Mouse (Mus musculus): ENCODE results near the gene Hpn. TPM values are rescaled to one million over a fixed set of nuclear protein-coding genes. Genes with fewer than 3 reads are reported as not detected.
A peak's percentile ranks its signal among the peaks of the same experiment; 100 is the strongest.

Hpn gene
- polyA plus RNA-seq, 1 experiment, result 9.4 TPM

DNA sequence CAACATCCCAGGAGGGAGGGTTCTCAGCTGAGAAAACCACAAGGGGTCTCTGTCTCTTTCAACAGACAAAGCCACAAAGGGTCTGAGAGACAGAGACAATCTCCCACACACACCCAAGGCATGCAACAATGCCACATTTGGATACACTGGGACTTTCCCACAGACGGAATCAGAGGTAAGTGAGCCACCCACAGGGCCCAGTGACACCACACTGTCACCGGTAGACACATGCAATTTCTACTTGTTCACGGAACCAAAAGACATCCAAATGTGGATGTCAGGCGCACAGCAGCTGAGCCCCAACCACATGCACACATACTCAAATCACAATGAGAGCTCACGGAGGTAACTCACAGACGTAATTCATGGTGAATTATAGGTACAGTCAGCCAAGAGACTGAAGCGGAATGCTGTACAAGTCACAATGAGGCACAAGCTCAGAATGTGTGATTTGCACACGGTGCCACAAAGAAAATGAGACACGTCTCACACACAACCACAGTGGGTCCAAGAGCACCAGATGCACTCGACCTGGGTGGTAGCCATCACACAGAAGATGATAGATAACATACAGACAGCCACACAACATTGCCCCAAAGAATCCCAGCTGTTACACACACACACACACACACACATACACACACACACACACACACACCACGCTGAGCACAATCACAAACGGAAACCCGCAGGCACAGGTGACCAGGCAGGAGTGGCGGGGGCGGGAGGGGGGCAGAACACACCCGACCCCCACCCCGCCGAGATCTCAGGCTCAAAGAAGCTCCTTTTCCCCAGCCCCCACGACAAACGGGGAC lies 34.9 kb upstream of the Hpn start:
- 0 out of 2 replicates have a peak overlapping the region, but pooled peaks have one; percentile 31 for H3K27ac ChIP-seq (ENCODE audit: insufficient read depth, low read length)
- TF ChIP-seq CTCF (IDR thresholded peaks at IDR 0.05; ENCODE audit: borderline replicate concordance, insufficient read depth, low read depth, low read length), result no peak
- 0 out of 2 replicates have a peak, but pooled peaks have one; percentile 9 for TF ChIP-seq POLR2A (IDR thresholded peaks at IDR 0.05; ENCODE audit: borderline replicate concordance, insufficient read depth, low read length)
- H3K4me3 ChIP-seq (replicated peaks; ENCODE audit: insufficient read depth, low read depth, low read length), result peak overlapping the region; percentile 63
- DNase-seq, result peak; percentile 36 to 37
- no peaks in the 10 kb centered on the region for H3K27me3 ChIP-seq (ENCODE audit: control insufficient read depth, insufficient read depth, low read length)
- WGBS, result under 1% methylated on average over 20 of the region's 20 CpGs
- H3K4me1 ChIP-seq (ENCODE audit: control insufficient read depth, insufficient read depth, low read length), result peaks cover 6% of the 10 kb centered on the region

DNA sequence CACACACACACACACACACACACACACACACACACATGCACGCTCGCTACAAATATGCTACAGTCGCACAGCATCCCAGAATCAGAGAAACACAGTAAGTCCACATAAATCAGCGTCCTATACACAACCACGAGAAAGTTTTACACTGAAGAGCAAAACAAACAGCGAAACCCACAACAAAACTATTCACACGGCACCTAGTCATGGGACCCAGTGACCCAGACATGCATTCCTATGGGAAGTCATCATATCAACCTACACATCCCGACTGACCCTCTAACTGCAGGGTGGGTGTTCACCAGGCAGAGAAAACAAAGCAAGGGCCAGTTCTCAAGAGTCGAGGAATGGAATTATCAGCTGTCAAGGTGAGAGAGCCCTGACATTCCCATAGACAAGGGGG lies 34.2 kb upstream of the Hpn start:
- no peak for DNase-seq
- TF ChIP-seq CTCF (IDR thresholded peaks at IDR 0.05; ENCODE audit: borderline replicate concordance, insufficient read depth, low read depth, low read length), result no peak
- Histone ChIP-seq H3K27ac (ENCODE audit: insufficient read depth, low read length) (peak overlapping the region; percentile 31; the same call in 1 of the 2 replicates), H3K27me3 (ENCODE audit: control insufficient read depth, insufficient read depth, low read length) (no peaks in the 10 kb centered on the region), H3K4me1 (ENCODE audit: control insufficient read depth, insufficient read depth, low read length) (peaks cover 6% of the 10 kb centered on the region), H3K4me3 (replicated peaks; ENCODE audit: insufficient read depth, low read depth, low read length) (peak overlapping the region; percentile 63)
- WGBS, result 12% methylated on average over 9 of the region's 9 CpGs

DNA sequence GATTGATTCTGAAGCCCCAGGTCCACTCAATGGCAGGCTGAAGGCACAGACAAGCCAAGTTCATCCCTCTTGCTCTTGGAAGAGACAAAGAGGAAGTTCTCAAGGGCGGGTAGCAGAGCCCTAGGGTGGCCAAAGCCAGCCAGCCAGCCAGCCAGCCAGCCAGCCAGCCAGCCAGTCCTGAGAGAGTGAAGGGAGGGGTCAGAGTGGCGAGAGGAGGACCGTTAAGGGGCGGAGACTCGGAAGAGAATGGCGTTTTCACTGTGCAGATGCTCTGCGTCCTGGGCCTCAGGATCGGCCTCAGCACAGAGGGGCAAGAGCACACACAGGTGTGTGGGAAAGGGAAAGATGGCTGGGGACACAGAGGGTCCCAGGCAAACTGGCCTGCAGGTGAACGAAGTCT lies 33.7 kb upstream of the Hpn start:
- H3K27me3 ChIP-seq (ENCODE audit: control insufficient read depth, insufficient read depth, low read length), result no peaks in the 10 kb centered on the region
- H3K4me1 ChIP-seq (ENCODE audit: control insufficient read depth, insufficient read depth, low read length), result peaks cover 6% of the 10 kb centered on the region
- peak overlapping the region; percentile 56 for H3K4me3 ChIP-seq (replicated peaks; ENCODE audit: insufficient read depth, low read depth, low read length)
- H3K27ac ChIP-seq (ENCODE audit: insufficient read depth, low read length), result peak overlapping the region; percentile 31; the same call in 1 of the 2 replicates
- WGBS, result 2% methylated on average over 9 of the region's 9 CpGs
- TF ChIP-seq CTCF (IDR thresholded peaks at IDR 0.05; ENCODE audit: borderline replicate concordance, insufficient read depth, low read depth, low read length) (no peak), POLR2A (IDR thresholded peaks at IDR 0.05; ENCODE audit: borderline replicate concordance, insufficient read depth, low read length) (0 out of 2 replicates have a peak, but pooled peaks have one; percentile 17)
- DNase-seq, result peak; percentile 62 to 71

DNA sequence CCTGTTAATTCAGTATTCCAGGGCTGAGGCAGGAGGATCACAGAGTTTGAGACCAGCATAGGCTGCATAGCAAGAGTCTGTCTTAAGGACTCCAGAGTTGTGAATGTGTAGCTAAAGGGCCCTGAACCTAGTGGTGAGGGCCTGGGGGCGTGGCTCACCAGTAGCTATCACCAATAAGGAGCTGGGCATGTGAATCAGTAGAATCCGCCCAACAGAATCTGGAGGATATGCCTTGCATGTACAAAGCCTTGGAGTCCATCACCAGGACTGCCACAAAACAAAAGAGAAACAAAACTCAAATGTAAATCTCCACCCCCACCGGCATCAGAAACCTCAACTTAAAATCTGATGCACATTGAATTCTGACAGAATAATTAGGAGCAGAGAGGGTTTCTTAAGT lies 33.0 kb upstream of the Hpn start:
- WGBS, result 51% methylated on average over 3 of the region's 3 CpGs
- no peak for DNase-seq
- Histone ChIP-seq H3K27me3 (ENCODE audit: control insufficient read depth, insufficient read depth, low read length) (no peaks in the 10 kb centered on the region), H3K27ac (ENCODE audit: insufficient read depth, low read length) (no peak overlapping the region), H3K4me3 (replicated peaks; ENCODE audit: insufficient read depth, low read depth, low read length) (no peak overlapping the region), H3K4me1 (ENCODE audit: control insufficient read depth, insufficient read depth, low read length) (peaks cover 6% of the 10 kb centered on the region)
- TF ChIP-seq POLR2A (IDR thresholded peaks at IDR 0.05; ENCODE audit: borderline replicate concordance, insufficient read depth, low read length) (no peak), CTCF (IDR thresholded peaks at IDR 0.05; ENCODE audit: borderline replicate concordance, insufficient read depth, low read depth, low read length) (no peak)

DNA sequence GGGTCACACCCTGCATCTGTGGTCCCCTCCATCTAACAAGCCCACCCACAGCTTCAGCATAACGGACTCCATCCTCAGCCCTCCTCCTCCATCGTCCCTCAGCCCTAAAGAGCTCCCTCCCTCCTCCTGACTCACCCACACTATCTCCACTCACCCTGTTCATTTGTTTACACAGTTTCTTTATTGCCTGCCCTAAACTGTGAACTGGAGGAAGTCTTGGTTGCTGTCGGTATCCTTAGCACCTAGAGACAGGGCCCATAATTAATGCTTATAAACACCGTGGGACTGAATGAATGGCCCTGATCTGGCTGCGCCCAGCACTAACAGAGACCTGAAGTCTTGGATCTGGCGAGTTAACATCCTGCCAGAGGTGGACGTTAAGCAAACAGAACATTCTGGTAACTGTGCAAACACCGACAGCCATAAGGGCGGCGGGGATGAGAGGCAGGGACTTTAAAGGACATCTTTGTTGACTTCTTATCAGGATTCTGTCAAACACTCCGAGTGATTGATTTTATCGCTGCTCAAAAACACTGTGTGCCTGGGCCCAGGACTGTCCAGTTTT lies 30.6 kb upstream of the Hpn start:
- Histone ChIP-seq H3K27ac (ENCODE audit: insufficient read depth, low read length) (no peak overlapping the region), H3K4me1 (ENCODE audit: control insufficient read depth, insufficient read depth, low read length) (no peaks in the 10 kb centered on the region; the same call in 1 of the 2 replicates), H3K27me3 (ENCODE audit: control insufficient read depth, insufficient read depth, low read length) (no peaks in the 10 kb centered on the region), H3K4me3 (replicated peaks; ENCODE audit: insufficient read depth, low read depth, low read length) (no peak overlapping the region)
- TF ChIP-seq CTCF (IDR thresholded peaks at IDR 0.05; ENCODE audit: borderline replicate concordance, insufficient read depth, low read depth, low read length) (no peak), POLR2A (IDR thresholded peaks at IDR 0.05; ENCODE audit: borderline replicate concordance, insufficient read depth, low read length) (no peak)
- DNase-seq, result no peak
- 88% methylated on average over 12 of the region's 12 CpGs for WGBS

DNA sequence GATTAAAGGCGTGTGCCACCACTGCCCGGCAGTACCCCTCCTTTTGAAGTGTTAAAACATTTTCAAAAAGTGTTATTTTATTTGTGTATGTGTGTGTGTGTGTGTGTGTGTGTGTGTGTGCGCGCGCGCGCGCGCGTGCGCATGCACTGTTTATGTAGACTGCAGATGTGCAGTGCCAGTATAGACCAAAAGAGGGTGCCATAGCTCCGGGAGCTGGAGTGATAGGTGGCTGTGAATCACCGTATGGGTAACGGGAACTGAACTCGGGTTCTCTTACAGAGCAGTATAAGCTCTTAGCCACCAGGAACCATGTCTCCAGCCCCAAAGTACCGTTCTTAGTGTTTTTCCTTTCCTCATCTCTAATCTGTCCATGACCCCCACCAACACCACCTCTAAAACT lies 29.8 kb upstream of the Hpn start:
- 95% methylated on average over 16 of the region's 16 CpGs for WGBS
- no peak for DNase-seq
- Histone ChIP-seq H3K27ac (ENCODE audit: insufficient read depth, low read length) (no peak overlapping the region), H3K4me3 (replicated peaks; ENCODE audit: insufficient read depth, low read depth, low read length) (no peak overlapping the region), H3K4me1 (ENCODE audit: control insufficient read depth, insufficient read depth, low read length) (no peaks in the 10 kb centered on the region; the same call in 1 of the 2 replicates), H3K27me3 (ENCODE audit: control insufficient read depth, insufficient read depth, low read length) (no peaks in the 10 kb centered on the region)
- TF ChIP-seq CTCF (IDR thresholded peaks at IDR 0.05; ENCODE audit: borderline replicate concordance, insufficient read depth, low read depth, low read length), result no peak
- no peak for TF ChIP-seq POLR2A (IDR thresholded peaks at IDR 0.05; ENCODE audit: borderline replicate concordance, insufficient read depth, low read length)

DNA sequence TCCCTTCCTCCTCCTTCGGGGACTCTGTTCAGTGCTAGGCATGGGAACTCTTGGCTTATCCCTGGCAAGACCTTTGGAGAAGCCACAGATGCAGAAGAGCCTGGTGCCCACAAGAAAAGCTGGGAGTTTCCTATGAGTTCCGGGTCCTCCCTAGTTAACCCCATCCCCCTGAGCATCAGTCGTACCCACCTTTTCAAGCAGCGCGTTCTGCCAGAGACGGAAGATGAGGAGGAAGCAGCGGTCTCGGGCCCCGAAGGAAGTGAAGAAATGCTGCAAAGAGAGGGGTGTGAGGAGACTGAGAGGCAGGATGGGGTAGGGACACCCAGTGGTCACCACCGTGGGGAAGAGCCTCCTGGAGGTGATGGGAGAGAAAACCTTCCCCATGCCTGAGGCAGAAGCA lies 25.9 kb upstream of the Hpn start:
- Histone ChIP-seq H3K4me3 (replicated peaks; ENCODE audit: insufficient read depth, low read depth, low read length) (no peak overlapping the region), H3K27me3 (ENCODE audit: control insufficient read depth, insufficient read depth, low read length) (no peaks in the 10 kb centered on the region), H3K27ac (ENCODE audit: insufficient read depth, low read length) (no peak overlapping the region), H3K4me1 (ENCODE audit: control insufficient read depth, insufficient read depth, low read length) (no peaks in the 10 kb centered on the region)
- WGBS, result 91% methylated on average over 10 of the region's 10 CpGs
- TF ChIP-seq POLR2A (IDR thresholded peaks at IDR 0.05; ENCODE audit: borderline replicate concordance, insufficient read depth, low read length) (no peak), CTCF (IDR thresholded peaks at IDR 0.05; ENCODE audit: borderline replicate concordance, insufficient read depth, low read depth, low read length) (no peak)
- no peak for DNase-seq

DNA sequence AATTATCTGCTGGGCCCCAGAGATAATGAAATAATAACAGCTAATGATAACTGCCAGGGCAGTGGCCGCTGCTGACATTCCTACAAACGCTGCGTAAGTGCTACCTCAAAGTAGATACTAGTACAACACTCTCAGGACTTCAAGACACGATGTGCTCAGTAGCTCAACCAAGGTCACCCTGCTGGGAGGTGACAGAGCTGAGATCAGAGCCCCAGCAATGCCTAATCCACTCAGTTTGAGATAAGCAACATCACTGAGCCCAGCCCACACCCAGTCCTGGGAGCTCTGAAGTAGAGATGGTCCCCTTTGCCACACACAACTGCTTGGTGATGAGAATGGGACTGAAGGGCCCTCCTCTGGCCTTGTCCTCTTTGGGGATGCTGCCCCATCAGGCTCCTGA lies 25.2 kb upstream of the Hpn start:
- WGBS, result 90% methylated on average over 4 of the region's 4 CpGs

More for the DNA sequence above, 25.2 kb upstream of the Hpn start:
- H3K4me3 ChIP-seq (replicated peaks; ENCODE audit: insufficient read depth, low read depth, low read length), result no peak overlapping the region
- H3K4me1 ChIP-seq (ENCODE audit: control insufficient read depth, insufficient read depth, low read length), result no peaks in the 10 kb centered on the region
- H3K27me3 ChIP-seq (ENCODE audit: control insufficient read depth, insufficient read depth, low read length), result no peaks in the 10 kb centered on the region
- DNase-seq, result no peak
- TF ChIP-seq POLR2A (IDR thresholded peaks at IDR 0.05; ENCODE audit: borderline replicate concordance, insufficient read depth, low read length) (no peak), CTCF (IDR thresholded peaks at IDR 0.05; ENCODE audit: borderline replicate concordance, insufficient read depth, low read depth, low read length) (no peak)
- no peak overlapping the region for H3K27ac ChIP-seq (ENCODE audit: insufficient read depth, low read length)
